Mouse (Mus musculus): Measurements from ENCODE around the gene Mtx2.
A peak's percentile ranks its signal among the peaks of the same experiment; 100 is the strongest.

Mtx2 gene

GRCm38 (mm10) chr2:74825730-74826430 is at the start of gene Mtx2:
TSS of gene Mtx2 (plus strand) at chr2:74825803.
- peak; percentile 88 for DNase-seq

- no peak for DNase-seq
Measured at GRCm38 (mm10) chr2:74777536-74778275, 47.9 kb upstream of the Mtx2 start.

GRCm38 (mm10) chr2:74781386-74781785 is 44.2 kb upstream of the Mtx2 start:
- no peak for DNase-seq

GRCm38 (mm10) chr2:74795531-74795930 is 30.1 kb upstream of the Mtx2 start:
- no peak for DNase-seq

- no peak for DNase-seq
Measured at GRCm38 (mm10) chr2:74808431-74808830, 17.2 kb upstream of the Mtx2 start.

GRCm38 (mm10) chr2:74822654-74823053 is 2.9 kb upstream of the Mtx2 start:
- no peak for DNase-seq

- DNase-seq, result no peak
Measured at GRCm38 (mm10) chr2:74825371-74825729, 253 bp upstream of the Mtx2 start.

- DNase-seq, result no peak
Measured at GRCm38 (mm10) chr2:74846992-74847391, 21.4 kb downstream of the Mtx2 start.

- no peak for DNase-seq
Measured at GRCm38 (mm10) chr2:74847516-74847915, 21.9 kb downstream of the Mtx2 start.

- DNase-seq, result no peak
Measured at GRCm38 (mm10) chr2:74850036-74850435, 24.4 kb downstream of the Mtx2 start.

GRCm38 (mm10) chr2:74862070-74862476 is 36.5 kb downstream of the Mtx2 start:
- no peak for DNase-seq

GRCm38 (mm10) chr2:74865414-74865813 is 39.8 kb downstream of the Mtx2 start:
- no peak for DNase-seq

- DNase-seq, result no peak
Measured at GRCm38 (mm10) chr2:74874043-74874442, 48.4 kb downstream of the Mtx2 start.

- DNase-seq, result no peak
Measured at GRCm38 (mm10) chr2:74884357-74884756, 58.8 kb downstream of the Mtx2 start.

GRCm38 (mm10) chr2:74891868-74892267 is 66.3 kb downstream of the Mtx2 start:
- no peak for DNase-seq

- no peak for DNase-seq
Measured at GRCm38 (mm10) chr2:74892881-74893615, 67.4 kb downstream of the Mtx2 start.

GRCm38 (mm10) chr2:74894061-74894460 is 68.5 kb downstream of the Mtx2 start:
- no peak for DNase-seq

GRCm38 (mm10) chr2:74899973-74900372 is 74.4 kb downstream of the Mtx2 start:
- DNase-seq, result peak; percentile 39

- no peak for DNase-seq
Measured at GRCm38 (mm10) chr2:74901764-74902295, 76.2 kb downstream of the Mtx2 start.

- DNase-seq, result peak; percentile 79
Measured at GRCm38 (mm10) chr2:74907368-74908291, 82.0 kb downstream of the Mtx2 start.

GRCm38 (mm10) chr2:74912031-74912430 is 86.4 kb downstream of the Mtx2 start:
- DNase-seq, result no peak

GRCm38 (mm10) chr2:74917880-74918537 is 92.4 kb downstream of the Mtx2 start:
- DNase-seq, result no peak

Data from kidney, postnatal 14 days (tissue).